Mouse (Mus musculus) embryonic fibroblast, embryonic 13.5 days (primary cell): Measurements from ENCODE around the gene Cntnap4.

Experiments used
- CTCF ChIP-seq: IDR thresholded peaks from 2 replicates; pipeline ENCODE4 v1.5.1; 2011; ENCODE audit warnings: mild to moderate bottlenecking, control low read depth, low read length, moderate library complexity, borderline replicate concordance; ENCODE audit not compliant: insufficient read depth
- POLR2A ChIP-seq: IDR thresholded peaks from 2 replicates; pipeline ENCODE4 v1.6.1; 2011; ENCODE audit warnings: low read depth, mild to moderate bottlenecking, control low read depth, low read length, moderate library complexity

DNA sequence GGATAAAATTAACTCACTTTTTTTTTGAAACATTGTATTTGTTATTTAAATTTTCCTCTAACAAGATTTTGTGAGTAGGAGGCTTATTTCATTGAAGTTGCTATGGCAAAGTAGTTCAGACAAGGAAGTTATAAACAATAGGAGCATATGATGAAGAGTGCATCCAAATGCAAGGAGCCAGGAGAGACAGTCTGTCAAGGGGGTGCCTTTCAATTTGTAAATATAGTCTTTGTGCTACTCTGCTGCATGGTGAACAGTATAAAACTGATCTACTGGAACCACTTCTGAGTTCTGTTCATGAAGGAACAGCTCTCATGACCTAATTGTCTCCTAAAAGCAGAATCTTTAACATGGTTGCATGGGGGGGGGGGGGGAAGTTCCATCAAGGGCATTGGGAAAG lies 352.3 kb downstream of the Cntnap4 start:
- no peak for TF ChIP-seq CTCF
- TF ChIP-seq POLR2A = no peak
